Mouse (Mus musculus): ENCODE data around the gene Wipf3.

DNA sequence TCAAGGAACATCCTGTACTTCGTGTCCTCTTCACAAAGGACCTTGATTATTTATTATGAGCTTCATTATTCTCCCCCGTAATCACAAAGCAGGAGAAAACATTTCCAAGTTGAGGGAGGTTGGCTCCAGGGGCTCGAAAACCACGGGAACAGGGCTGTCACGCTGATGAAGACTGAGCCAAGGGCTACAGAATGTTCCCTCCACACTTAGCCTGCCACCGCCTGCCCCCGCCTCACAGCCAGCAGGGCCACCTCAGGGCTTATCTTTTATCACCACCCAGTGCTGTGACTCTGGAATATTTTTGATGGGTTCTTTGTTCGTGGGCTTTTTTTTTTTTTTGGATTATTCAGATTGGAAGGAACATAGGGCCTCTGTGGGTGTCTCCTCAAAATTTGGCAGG lies 17.8 kb upstream of the Wipf3 start:
- TF ChIP-seq CTCF (IDR thresholded peaks at IDR 0.05; ENCODE audit: extremely low read depth, insufficient read depth, insufficient read length, insufficient replicate concordance), result no peak
- no peak for TF ChIP-seq POLR2A (IDR thresholded peaks at IDR 0.05; ENCODE audit: low read depth, low read length)

Measured in spleen, adult 2 months (tissue).